Mouse (Mus musculus): ENCODE measurements around the gene Cd63.

Cd63 gene

GRCm38 (mm10) chr10:128908778-128909448 lies 8.1 kb downstream of the Cd63 start:
- DNase-seq = no peak

- peak; percentile 62 for DNase-seq
Measured at GRCm38 (mm10) chr10:128909567-128910028, 8.8 kb downstream of the Cd63 start.

- DNase-seq = peak; percentile 76
Measured at GRCm38 (mm10) chr10:128910066-128910841, 9.5 kb downstream of the Cd63 start.

- no peak for DNase-seq
Measured at GRCm38 (mm10) chr10:128911430-128911829, 10.6 kb downstream of the Cd63 start.

DNA sequence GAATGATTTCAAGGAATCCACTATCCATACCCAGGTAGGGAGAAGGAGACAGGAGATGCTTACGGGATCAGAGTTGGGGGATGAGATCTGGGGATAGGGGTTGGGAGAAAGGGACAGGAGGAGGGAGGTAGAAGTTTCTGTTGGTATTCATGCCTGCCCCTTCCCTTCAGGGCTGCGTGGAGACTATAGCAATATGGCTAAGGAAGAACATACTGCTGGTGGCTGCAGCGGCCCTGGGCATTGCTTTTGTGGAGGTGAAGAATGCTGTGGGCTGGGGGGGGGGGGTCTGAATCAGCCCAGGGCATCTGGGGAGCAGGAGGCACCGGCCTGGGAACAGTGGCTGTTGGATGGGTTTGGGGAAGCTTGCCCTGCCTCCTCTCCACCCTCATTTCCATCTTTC lies 11.5 kb downstream of the Cd63 start:
- no peak for DNase-seq

GRCm38 (mm10) chr10:128912791-128913190 lies 12.0 kb downstream of the Cd63 start:
- no peak for DNase-seq

- DNase-seq = peak; percentile 96
Measured at GRCm38 (mm10) chr10:128913219-128913618, 12.4 kb downstream of the Cd63 start.

DNA sequence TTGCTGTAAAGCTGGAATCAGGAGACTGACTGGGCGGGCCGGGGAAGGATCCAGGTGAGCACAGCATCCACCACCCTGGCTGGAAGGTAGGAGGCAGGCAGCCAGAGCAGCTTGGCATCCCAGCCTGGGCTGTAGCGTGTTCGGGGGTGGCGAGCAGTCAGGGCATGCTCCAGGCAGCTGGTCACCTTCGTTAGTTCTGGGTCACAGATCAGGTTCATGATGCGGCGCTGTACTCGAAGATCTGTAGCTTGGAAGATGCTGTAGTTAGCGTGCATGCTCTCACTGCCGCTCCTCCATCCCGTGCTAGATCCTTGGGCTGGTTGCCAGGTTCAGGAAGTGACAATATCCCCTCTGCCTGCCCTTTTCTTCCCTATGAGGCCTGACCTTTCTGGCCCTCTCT lies 12.9 kb downstream of the Cd63 start:
- DNase-seq = no peak

DNA sequence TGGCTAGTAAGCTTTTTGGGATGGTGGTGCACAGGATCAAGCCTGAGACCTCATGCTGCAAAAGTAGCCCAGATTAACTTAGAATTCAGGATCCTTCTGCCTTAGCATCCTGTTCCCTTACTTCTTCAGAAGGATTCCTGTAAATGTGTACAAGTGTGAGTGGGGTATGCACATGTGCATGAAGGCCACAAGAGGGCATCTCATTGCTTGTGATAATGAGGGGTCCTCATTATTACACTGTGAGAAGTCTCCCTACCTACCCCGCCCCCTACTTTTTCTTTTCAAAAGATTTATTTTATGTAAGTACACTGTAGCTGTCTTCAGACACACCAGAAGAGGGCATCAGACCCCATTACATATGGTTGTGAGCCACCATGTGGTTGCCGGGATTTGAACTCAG lies 14.8 kb downstream of the Cd63 start:
- no peak for DNase-seq

DNA sequence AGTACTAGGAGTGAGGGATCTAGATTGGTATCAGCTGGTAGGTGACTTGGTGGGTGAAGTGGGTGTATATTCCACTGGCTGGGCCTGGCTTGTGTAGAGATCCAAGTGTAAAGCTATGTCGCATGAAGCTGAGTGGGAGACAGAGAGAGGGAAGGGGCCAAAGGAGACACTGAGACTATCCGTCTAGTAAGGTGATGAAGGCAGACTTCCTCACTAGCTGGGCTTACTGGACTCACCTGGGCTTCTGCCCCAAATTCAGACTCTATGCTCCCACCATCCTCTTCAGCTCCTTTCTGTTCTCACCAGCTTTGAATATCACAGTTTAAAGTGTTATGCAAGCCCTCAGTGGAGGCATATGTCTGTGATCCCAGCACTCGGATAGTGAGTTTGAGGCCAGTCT lies 15.9 kb downstream of the Cd63 start:
- no peak for DNase-seq

DNA sequence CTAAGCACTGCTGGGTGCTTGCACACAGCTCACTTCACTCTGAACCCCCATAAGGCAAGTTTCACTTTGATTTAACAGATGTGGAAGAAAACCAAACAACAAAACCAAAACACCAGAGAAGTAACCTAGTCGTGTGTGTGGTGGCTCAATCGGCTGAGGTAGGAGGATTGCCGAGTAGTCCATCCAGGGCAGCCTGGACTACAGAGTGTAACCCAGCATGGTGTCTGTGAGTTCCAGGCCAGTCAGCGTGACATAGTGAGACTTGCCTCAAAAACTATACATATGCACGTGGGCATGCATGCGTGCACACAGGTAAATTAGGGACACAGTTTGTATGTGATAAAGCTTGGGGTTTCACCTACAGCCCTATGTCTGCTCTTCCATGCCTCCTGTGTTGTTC lies 16.6 kb downstream of the Cd63 start:
- no peak for DNase-seq

- DNase-seq = peak; percentile 55
Measured at GRCm38 (mm10) chr10:128918246-128918645, 17.5 kb downstream of the Cd63 start.

DNA sequence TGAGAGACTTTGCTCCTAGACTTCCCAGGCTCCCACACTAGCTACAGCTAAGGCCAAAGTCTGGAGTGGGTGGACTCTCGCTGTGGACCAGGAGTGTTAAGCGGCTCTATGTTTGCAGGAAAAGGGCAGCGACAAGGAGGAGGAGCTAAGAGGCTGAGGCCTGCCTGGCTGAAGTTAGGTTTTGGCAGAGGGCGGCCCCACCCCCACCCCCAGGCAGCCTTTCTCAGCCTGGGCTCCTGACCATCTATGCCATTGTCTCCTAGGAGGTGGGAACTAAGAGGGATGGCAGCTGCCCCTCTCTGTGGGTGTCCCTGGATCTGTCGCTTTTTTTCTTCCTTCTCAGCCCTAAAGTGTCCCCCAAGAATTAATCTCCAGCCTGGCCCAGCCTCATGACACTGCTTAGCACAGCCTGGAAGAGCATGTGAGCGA lies 18.4 kb downstream of the Cd63 start:
- no peak for DNase-seq

DNA sequence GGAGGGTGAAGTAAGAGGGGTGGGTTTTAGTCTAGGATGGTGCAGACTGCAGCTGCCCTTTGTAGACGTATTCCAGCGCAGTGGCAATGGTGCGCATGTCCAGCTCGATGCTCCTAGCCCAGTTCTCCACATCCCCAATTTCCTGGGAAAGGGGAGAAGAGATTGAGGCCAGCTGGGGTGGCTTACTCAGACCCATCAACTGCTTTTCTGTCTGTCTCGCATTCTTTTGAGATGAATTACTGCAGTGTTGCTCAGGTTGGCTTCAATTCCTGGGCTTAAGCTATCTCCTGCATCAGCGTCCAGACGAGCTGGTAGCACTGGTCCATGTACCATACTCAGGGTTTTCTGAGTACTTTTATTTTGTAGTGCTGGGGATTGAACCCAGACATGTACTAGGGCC lies 19.2 kb downstream of the Cd63 start:
- no peak for DNase-seq

DNA sequence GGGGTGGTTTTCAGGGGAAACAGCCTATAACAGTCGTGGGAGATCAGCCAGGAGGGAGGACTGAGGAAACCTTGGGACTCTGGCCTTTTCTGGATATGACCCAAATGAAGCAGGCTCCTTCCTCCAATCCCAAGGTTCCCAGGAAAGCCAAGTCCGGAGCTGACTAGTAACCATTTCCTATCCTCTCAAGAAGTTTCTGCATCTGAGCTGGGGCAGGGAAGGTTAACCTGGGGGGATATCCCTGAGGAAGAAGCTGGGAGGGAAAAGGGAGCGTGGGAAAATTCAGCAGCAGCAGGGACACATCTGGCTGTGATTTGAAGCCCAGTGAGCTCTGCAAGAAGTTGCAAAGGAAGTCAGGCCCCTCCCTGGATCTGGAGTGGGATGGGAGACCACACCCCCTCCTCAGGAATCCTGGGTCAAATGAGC lies 20.0 kb downstream of the Cd63 start:
- no peak for DNase-seq

DNA sequence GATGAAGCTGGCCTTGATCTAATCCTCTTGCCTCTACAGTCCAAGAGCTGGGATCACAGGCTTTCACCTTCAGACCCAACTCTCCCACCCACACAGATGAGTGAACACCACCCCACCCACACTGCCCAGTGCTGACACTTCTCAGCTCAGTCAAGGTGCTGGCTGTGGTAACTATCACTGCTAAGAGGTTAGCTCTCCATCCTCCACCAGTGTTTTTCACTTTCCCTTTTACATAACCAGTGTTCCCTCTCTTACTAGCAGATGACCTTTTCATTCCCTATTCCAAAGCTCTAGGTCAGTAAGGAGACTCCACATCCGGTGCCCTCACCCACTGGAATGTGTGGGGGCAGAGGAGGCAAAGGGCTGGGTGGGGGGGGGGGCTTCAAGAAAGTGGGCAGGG lies 20.5 kb downstream of the Cd63 start:
- DNase-seq = no peak

DNA sequence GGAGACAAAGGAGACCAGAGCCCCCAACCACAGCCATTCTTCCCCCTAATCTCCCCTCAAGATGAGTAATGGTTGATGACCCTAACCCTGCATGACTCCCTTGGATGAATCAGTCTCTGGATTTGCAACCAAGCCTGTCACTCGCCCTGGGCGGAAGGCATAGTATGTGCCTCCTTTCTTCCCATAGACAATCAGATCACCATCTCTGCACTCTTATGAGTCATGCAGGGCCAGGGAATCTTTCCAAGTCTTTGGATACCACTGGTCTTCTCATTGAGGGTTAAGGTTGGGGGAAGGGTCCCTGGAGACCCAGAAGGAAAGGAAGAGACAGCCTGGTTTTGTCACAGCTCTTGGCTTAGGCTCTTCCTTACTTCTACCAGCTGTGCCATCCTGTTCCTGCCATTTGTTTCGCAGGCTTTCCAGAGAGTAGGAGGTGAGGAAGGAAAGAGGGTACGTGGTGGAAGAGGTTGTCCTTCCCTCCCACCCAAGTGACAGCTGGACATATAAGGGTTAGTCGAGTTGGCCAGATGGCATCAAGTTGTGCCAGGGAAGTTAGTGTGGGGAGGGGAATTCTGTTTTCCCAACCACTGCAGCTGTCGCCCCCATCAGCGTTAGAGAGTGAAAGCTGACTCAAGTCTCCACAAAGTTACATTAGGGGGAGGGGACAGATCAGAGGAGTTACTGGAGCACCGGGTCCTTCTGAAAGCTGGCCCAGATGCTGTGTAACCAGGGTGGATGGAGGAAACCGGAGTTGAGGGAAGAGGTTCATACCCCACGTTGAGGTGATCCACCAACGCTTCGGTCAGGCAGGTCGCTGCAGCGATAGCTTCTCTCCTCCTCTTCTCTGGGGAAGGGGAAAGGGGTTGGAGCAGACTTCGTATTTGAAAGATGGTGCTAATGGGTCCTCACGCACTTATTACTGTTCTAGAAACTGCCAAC lies 21.4 kb downstream of the Cd63 start:
- DNase-seq = no peak

DNA sequence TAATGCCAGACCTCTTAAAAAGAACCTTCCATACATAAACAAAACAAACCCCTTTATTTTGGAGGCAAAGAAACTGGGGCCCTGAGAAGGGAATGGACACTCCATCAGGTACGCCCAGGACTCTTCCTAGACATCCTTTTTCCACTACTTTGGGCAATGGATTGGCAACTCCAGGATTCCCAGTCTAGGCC lies 21.9 kb downstream of the Cd63 start, which contains the start of gene Rdh5:
Gene Rdh5, minus strand, starts transcription at position 67 of the 191 bp plus-strand sequence.
- no peak for DNase-seq

DNA sequence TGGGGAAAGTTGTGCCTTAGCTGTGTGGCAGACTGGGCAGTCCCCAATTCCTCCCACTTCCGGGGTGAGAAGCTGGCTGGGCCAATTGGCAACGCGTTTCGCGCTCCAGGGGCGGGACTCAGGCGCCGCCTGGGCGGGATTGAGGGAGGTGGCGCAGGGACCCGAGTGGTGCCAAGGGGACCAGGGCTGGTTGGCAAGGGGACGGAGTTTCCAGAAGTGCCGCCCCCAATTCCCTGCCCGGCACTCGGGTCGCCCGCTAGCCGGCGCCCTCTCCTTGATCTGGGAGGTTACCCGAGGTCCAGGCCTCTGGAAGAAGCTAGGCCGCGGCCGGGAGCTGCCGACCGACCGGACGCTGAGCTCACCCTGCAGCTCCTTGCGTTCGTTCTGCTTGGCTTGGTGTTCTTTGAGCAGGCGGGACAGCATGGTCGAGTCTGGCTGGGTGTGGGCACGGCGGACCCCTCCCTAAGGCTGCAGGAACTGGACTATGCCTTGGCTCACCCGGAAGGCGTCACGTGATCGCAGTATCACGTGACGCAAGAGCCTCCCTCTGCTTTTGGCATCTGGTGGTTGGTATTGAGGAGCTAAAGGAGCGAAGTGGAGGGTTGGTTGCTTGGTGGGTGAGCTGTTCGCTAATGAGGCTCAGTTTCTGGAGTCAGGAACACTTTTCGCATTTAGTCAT lies 22.4 kb downstream of the Cd63 start:
- DNase-seq = peak; percentile 92

GRCm38 (mm10) chr10:128923935-128924334 lies 23.1 kb downstream of the Cd63 start, which contains the start of gene Bloc1s1:
Gene Bloc1s1, minus strand, starts transcription at chr10:128924035.
- no peak for DNase-seq

GRCm38 (mm10) chr10:128928356-128928755 lies 27.6 kb downstream of the Cd63 start:
- no peak for DNase-seq

GRCm38 (mm10) chr10:128929638-128930378 lies 29.0 kb downstream of the Cd63 start:
- DNase-seq = peak; percentile 54

Measured in right cerebral cortex, postnatal 4 days (tissue).